Mouse (Mus musculus) gonadal fat pad, adult 2 months (tissue): ENCODE data around the gene Lrrc41. TPM values are rescaled to one million over a fixed set of nuclear protein-coding genes. Genes with fewer than 3 reads are reported as not detected.

Source experiments
- DNase-seq: peaks from one replicate; pipeline ENCODE4 v3.0.0-alpha.2; 2012; ENCODE audit warnings: low read depth
- polyA plus RNA-seq: library from polyadenylated mRNA; depleted of rRNA; stranded (reverse); fragments of >200 nt; gene quantifications from 2 replicates; pipeline ENCODE4 v1.2.3, GENCODE M21; 2012; rRNA removed

Gene Lrrc41
- polyA plus RNA-seq, 1 experiment, result 71.5 TPM

DNA sequence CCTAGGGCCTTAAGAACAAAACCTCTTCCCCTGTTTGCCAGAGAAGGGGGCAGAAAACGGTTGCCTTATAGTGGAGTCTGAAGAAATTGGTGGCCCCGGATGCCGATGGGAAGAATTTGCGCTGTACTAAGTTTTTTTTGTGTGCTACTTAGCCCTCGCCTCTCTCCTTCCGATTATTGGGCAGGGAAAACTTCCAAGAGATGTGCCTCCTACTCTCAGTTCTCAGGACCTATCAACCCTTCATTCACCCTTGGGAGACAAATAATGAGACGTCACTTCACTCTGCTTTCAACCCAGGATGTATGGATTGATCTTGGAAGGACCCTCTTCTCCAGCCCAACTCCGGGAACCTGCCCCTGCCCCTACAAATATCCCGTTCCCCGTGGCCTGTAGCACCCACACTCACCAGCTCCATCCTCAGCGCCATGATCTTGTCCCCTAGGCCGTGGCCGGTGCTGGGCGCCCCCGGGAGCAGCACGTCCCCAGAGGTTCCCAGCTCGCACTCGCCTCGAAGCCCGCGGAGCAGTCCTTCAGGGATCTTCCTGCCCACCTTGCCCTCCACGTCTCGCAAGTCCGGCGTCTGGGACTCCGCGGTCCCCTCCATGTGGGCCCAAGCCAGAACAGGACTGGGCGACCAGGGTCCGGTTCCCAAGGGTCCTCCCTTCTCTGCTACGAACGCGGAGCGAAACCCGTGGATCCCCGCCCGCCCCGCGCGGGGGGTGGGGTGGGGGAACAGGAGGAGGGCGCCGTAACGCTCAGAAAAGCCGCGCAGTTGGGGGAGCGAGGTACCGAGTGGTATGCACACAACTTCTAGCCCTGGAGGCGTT is 69.0 kb downstream of the Lrrc41 start:
- no peak for DNase-seq

Other genes with a start within 250 kb of the Lrrc41 start
- gene Mob3c, start 247.2 kb upstream of the Lrrc41 start, polyA plus RNA-seq, result 21.6 and 25.4 TPM in 2 replicates
- 41.0 and 49.9 TPM in 2 replicates for gene Mknk1, start 236.1 kb upstream of the Lrrc41 start, polyA plus RNA-seq
- not detected in 2 replicates for gene Kncn, start 190.9 kb upstream of the Lrrc41 start, polyA plus RNA-seq
- gene 6430628N08Rik, start 184.6 kb upstream of the Lrrc41 start, polyA plus RNA-seq, result 0.31 and 0.85 TPM in 2 replicates
- 0.03 TPM in 1 of 2 replicates, not detected in the other for gene Dmbx1, start 135.3 kb upstream of the Lrrc41 start, polyA plus RNA-seq
- 36.0 and 47.0 TPM in 2 replicates for gene Faah, start 57.3 kb upstream of the Lrrc41 start, polyA plus RNA-seq
- 9.7 and 10.5 TPM in 2 replicates for gene Nsun4, start 21.4 kb upstream of the Lrrc41 start, polyA plus RNA-seq
- gene Uqcrh, start 198 bp upstream of the Lrrc41 start, polyA plus RNA-seq, result 166 and 185 TPM in 2 replicates
- 0.74 and 0.82 TPM in 2 replicates for gene Rad54l, start 48.4 kb downstream of the Lrrc41 start, polyA plus RNA-seq
- 55.1 and 56.5 TPM in 2 replicates for gene Pomgnt1, start 48.6 kb downstream of the Lrrc41 start, polyA plus RNA-seq
- gene Lurap1, start 76.1 kb downstream of the Lrrc41 start, polyA plus RNA-seq, result 3.0 and 4.2 TPM in 2 replicates
- 24.4 and 52.5 TPM in 2 replicates for gene Tspan1, start 92.3 kb downstream of the Lrrc41 start, polyA plus RNA-seq
- 5.0 and 5.6 TPM in 2 replicates for gene 1700042G07Rik, start 98.1 kb downstream of the Lrrc41 start, polyA plus RNA-seq
- gene Gm49337, start 98.1 kb downstream of the Lrrc41 start, polyA plus RNA-seq, result not detected in 2 replicates
- gene Pik3r3, start 146.3 kb downstream of the Lrrc41 start, polyA plus RNA-seq, result 28.4 and 32.6 TPM in 2 replicates